Mouse (Mus musculus) erythroblast, embryonic 14.5 days (primary cell): ENCODE data around the gene Fgfr2. TPM values are rescaled to one million over a fixed set of nuclear protein-coding genes. Genes with fewer than 3 reads are reported as not detected.

Source experiments
- H3K27me3 ChIP-seq: 2 replicates; pipeline ENCODE4 v1.6.1; 2012; ENCODE audit warnings: inconsistent platforms; ENCODE audit not compliant: control insufficient read depth
- H3K36me3 ChIP-seq: 2 replicates; pipeline ENCODE4 v1.6.1; 2012; ENCODE audit warnings: mild to moderate bottlenecking, inconsistent platforms; ENCODE audit not compliant: control insufficient read depth
- H3K4me1 ChIP-seq: 2 replicates; pipeline ENCODE4 v1.6.1; 2012; ENCODE audit warnings: inconsistent platforms; ENCODE audit not compliant: control insufficient read depth
- H3K4me3 ChIP-seq: replicated peaks from 2 replicates; pipeline ENCODE3; 2012; ENCODE audit warnings: moderate library complexity, mild to moderate bottlenecking, inconsistent platforms
- H3K9me3 ChIP-seq: 2 replicates; pipeline ENCODE4 v1.6.1; 2012; ENCODE audit warnings: low read length, inconsistent platforms, mixed read lengths; ENCODE audit not compliant: control insufficient read depth
- GATA1 ChIP-seq: IDR thresholded peaks from 2 replicates; pipeline ENCODE4 v1.6.1; 2012; ENCODE audit warnings: low read length, inconsistent platforms, mixed read lengths
- TAL1 ChIP-seq: IDR thresholded peaks from 3 replicates; pipeline ENCODE4 v1.6.1; 2012; ENCODE audit warnings: low read length, inconsistent platforms, mixed read lengths
- polyA plus RNA-seq: library from polyadenylated mRNA; stranded (reverse); fragments of >175 nt; gene quantifications from 2 replicates; pipeline ENCODE4 v1.2.3, GENCODE M21; 2012

Gene Fgfr2
- polyA plus RNA-seq, 1 experiment = not detected

DNA sequence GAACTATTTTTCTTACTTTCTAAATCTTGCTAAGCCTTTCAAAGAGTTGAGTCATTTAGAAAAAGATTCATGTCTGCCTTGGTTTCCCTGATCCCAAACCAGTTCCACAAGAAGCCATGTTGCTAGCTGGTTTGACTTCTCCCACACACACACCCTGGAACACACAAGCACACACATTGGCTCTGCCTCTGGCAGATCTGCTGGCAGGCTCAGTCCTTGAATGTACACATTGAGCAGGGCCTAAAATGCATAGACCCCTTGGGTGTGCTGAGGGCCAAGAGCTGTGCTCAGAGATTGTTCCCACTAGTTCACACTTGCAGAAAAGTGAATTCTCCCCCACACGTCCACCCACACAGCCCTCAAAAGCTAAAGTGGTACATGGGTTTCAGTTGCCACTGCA, 1164.4 kb downstream of the Fgfr2 start:
- no peaks in the 10 kb centered on the region for H3K4me1 ChIP-seq
- TF ChIP-seq TAL1 (no peak), GATA1 (no peak)
- no peak overlapping the region for H3K4me3 ChIP-seq
- H3K9me3 ChIP-seq = no peaks in the 10 kb centered on the region
- H3K27me3 ChIP-seq = no peaks in the 10 kb centered on the region
- no peaks in the 10 kb centered on the region for H3K36me3 ChIP-seq

DNA sequence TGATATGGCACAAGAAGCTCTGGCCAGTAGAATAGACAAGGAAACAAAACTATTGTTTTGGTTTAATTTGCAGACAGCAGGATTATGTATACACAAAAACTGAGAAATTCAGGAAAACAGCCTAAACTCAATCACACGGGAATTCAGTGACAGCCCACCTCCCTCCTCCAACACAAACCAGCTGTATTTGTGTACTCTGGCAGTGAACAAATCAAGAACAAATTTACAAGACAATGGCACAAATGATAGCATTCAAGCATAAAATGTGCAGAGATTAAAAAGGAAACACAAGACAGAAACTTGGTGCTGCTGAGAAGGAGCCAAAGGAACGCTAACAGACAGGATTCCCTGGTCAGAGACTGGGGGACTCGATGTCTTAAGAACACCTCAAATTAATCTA, 1169.7 kb downstream of the Fgfr2 start:
- Histone ChIP-seq H3K27me3 (no peaks in the 10 kb centered on the region), H3K4me3 (no peak overlapping the region), H3K4me1 (no peaks in the 10 kb centered on the region), H3K36me3 (no peaks in the 10 kb centered on the region), H3K9me3 (no peaks in the 10 kb centered on the region)
- TF ChIP-seq TAL1 (no peak), GATA1 (no peak)

DNA sequence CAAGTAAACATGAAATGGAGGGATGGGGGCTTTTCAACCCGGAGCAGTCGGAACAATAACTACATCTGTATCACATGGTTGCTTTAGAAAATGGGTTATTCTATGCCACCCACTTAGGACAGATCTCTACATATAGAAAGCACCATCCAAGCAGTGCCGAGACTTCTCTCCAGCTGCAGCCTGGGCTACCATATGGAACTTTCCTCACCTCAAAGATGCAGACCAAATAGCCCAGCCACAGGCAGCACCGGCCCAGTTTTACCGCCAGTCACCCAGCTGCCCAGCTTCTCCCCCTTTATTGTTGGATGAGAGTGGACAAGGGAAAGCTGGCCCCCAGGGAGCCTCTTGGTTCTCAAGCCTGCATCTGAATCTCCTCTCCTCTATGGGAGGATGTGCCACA, 1172.0 kb downstream of the Fgfr2 start:
- TF ChIP-seq GATA1 = no peak
- no peak for TF ChIP-seq TAL1
- Histone ChIP-seq H3K36me3 (no peaks in the 10 kb centered on the region), H3K27me3 (no peaks in the 10 kb centered on the region), H3K9me3 (no peaks in the 10 kb centered on the region), H3K4me3 (no peak overlapping the region), H3K4me1 (no peaks in the 10 kb centered on the region)

DNA sequence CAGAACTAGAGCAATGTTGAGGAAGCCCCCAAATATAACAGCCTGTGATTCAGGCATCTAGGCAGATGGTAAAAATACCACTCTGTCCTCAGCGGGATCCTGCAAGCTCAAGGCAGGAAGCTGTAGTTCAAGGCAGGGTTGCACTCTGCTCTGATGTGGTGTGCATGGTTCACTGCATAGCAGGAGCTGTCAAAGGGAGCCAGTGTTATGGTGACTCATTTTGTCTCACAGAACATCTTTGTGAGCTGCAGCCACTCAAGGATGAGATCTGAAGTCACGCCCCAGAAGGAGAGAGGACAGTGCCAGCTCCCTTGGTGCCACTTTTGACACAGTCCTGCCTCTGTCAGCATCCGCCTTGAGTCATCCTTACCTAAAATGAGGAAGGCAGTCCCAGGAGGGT, 1185.5 kb downstream of the Fgfr2 start:
- Histone ChIP-seq H3K4me1 (no peaks in the 10 kb centered on the region), H3K36me3 (no peaks in the 10 kb centered on the region), H3K9me3 (peaks cover 6% of the 10 kb centered on the region), H3K4me3 (no peak overlapping the region), H3K27me3 (no peaks in the 10 kb centered on the region)
- TF ChIP-seq TAL1 (no peak), GATA1 (no peak)

DNA sequence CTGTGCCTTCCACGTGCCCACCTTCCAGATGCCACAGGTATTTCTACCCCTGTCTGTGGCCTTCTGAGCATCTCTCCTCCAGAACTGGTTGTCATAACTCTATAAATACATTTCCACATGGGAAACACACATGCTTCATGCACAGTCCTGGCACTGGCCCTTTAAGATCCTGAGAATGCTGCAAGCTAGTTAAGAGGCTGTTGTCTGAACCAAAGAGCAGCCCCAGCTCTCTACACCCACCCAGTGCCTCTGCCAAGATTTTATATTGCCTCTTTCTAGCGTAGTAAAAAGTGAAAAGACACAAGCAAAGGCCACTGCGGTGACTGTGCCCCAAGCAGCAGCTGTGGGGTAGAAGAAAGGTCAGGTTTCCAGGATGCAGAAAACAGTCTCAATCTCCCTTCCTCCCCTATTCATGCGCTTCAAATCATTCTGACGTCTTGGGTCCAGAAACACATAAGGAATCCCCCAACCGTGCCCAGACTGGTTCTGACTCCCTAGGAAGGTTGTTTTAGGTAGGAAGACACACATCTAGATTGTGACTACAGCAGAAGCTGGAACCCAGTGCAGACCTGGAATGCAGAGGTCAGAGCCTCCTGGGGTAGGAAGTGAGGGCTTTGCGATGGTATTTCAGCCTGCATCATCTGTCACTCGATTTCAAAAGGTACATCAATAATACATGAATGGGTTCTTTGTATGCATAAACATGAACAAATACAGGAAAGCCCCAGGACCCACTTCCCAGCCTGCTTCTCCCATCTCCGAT, 1195.7 kb downstream of the Fgfr2 start:
- H3K36me3 ChIP-seq = no peaks in the 10 kb centered on the region
- no peak overlapping the region for H3K4me3 ChIP-seq
- no peaks in the 10 kb centered on the region for H3K27me3 ChIP-seq
- H3K4me1 ChIP-seq = no peaks in the 10 kb centered on the region
- H3K9me3 ChIP-seq = no peaks in the 10 kb centered on the region
- TF ChIP-seq TAL1 (no peak), GATA1 (no peak)

DNA sequence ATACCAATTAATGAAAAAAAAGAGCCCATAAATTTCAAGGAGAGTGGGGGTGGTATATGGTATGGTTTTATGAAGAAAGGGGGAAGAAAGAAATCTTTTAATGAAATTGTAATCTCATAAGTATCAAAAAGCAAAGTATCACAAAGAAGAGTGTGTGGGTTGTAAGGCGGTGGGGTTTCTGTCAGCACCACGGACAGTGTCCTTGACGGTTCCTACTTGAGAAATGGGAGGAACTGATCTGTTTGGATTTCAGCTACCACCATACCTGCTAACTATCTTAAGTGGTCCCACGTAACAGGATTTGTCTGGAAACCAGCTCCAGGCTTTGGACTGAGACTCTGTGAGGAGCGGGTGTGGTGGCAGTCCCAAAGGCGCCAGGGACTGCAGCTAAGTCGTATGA, 1205.8 kb downstream of the Fgfr2 start:
- Histone ChIP-seq H3K4me3 (no peak overlapping the region), H3K9me3 (no peaks in the 10 kb centered on the region; the same call in 1 of the 2 replicates), H3K36me3 (no peaks in the 10 kb centered on the region), H3K27me3 (no peaks in the 10 kb centered on the region), H3K4me1 (no peaks in the 10 kb centered on the region)
- no peak for TF ChIP-seq TAL1
- TF ChIP-seq GATA1 = no peak

DNA sequence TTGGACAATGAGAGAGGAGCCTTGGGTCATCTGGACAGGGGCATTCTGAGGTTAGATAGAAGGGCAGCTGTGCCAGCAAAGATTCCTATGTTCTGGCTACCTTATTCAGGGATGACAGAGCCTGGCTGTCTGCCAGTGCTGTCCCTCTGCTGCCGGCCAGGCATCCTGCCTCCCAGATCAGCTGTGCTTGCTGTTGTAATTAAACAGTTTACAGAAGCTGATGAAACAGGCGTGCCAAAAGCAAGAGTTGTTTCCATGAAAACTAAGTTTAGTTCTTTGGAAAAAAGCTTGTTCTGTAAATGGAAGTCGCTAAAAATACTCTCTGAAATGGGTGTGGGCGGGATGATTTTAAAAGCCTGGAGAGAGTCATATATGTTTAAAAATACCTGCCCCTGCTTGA, 1213.5 kb downstream of the Fgfr2 start:
- Histone ChIP-seq H3K36me3 (no peaks in the 10 kb centered on the region), H3K27me3 (no peaks in the 10 kb centered on the region), H3K4me1 (no peaks in the 10 kb centered on the region), H3K4me3 (no peak overlapping the region), H3K9me3 (peaks cover 5% of the 10 kb centered on the region)
- no peak for TF ChIP-seq TAL1

DNA sequence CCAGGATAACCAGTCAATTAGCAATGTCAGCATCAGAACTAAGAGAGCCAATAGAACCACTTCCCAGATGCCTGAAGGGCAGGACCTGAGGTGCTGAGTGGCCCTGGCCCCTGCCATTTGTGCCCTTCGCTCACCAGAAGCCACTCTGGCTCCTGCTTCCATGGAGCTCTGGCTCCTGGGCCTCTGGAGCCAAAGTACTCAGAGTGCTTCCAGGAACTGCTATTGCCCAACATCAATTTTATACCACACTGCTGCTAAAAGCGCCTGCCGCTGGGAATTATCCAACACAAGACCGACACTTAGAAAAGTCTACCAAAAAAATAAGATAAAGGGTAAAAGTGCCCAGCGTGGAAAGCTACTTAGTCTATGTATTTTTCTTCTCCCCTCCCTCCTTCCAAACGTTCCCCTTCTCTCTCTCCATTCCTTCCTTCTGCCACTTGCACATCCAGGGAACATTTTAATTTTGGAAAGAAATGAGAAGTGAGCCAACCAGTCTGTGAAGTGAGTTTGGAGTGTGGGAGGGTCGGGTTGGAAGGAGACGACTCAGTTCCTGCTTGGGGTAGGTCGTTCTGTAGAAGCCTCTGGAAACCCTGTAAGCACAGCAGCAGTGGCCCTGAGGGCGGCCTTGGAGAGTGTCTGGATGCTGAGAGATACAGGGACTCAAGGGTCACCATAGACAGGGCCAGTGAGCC, 1216.5 kb downstream of the Fgfr2 start:
- Histone ChIP-seq H3K4me1 (no peaks in the 10 kb centered on the region), H3K27me3 (no peaks in the 10 kb centered on the region), H3K9me3 (peaks cover 5% of the 10 kb centered on the region), H3K4me3 (no peak overlapping the region), H3K36me3 (no peaks in the 10 kb centered on the region)
- TF ChIP-seq TAL1 (no peak), GATA1 (no peak)

DNA sequence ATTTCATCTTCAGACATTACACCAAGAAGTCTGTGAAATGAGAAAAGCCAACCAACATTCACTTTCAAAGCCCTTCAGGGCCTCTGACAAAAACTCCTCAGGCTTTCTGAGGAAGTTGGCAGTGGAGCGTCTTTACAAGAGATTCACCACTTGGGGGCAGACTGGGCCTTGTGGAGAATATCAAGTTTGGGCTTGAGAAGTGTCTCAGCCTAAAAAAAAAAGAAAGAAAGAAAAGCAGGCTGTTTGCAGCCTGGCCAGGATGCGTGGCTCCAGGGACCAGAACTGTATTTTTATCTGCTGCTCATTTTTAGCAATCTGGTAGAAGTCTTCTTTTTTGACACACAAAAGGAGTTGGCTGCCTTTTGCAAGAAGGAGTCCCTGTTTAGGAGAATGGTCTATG, 1223.8 kb downstream of the Fgfr2 start:
- Histone ChIP-seq H3K4me1 (no peaks in the 10 kb centered on the region), H3K27me3 (no peaks in the 10 kb centered on the region), H3K9me3 (no peaks in the 10 kb centered on the region), H3K36me3 (no peaks in the 10 kb centered on the region), H3K4me3 (no peak overlapping the region)
- no peak for TF ChIP-seq GATA1

DNA sequence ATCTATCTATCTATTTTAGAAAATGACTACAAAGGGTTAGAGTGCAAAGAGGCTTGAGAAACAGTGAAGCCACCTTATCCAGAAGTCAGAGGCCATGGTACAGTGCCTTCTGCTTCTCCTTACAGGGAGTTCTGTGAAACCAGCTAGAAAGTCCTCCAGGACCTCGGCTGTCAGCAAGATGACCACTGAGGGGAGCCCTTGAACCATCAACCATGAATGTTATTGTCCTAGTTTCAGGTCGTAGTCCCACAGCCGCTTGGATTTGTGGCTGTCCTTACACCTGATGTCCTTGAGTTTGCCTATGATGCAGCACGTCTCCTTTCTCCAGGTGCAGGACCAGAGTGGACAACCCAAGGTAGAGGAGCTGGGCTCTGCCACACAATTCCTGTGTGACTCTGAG, 1225.9 kb downstream of the Fgfr2 start:
- TF ChIP-seq GATA1 = no peak
- no peak for TF ChIP-seq TAL1
- Histone ChIP-seq H3K4me1 (no peaks in the 10 kb centered on the region), H3K4me3 (no peak overlapping the region), H3K27me3 (no peaks in the 10 kb centered on the region), H3K36me3 (no peaks in the 10 kb centered on the region), H3K9me3 (no peaks in the 10 kb centered on the region)
